Mouse (Mus musculus) lung, postnatal 0 days (tissue): ENCODE measurements around the gene Atp2b2.

ENCODE experiments used
- CTCF ChIP-seq: IDR thresholded peaks from 2 replicates; pipeline ENCODE4 v1.5.1; 2016; ENCODE audit warnings: antibody characterized with exemption, mild to moderate bottlenecking
- EP300 ChIP-seq: IDR thresholded peaks from 2 replicates; pipeline ENCODE4 v1.6.1; 2016; ENCODE audit warnings: antibody characterized with exemption, mild to moderate bottlenecking, control low read depth

- TF ChIP-seq CTCF: no peak
- TF ChIP-seq EP300: no peak
Measured at GRCm38 (mm10) chr6:113864812-113865211, 177.6 kb downstream of the Atp2b2 start.
